Mouse (Mus musculus) urinary bladder, adult 2 months (tissue): ENCODE data around the gene Snap91. TPM values are rescaled to one million over a fixed set of nuclear protein-coding genes. Genes with fewer than 3 reads are reported as not detected.

Source experiments
- polyA plus RNA-seq: library from polyadenylated mRNA; depleted of rRNA; stranded (reverse); fragments of >200 nt; gene quantifications from 2 replicates; pipeline ENCODE4 v1.2.3, GENCODE M21; 2012; rRNA removed

Gene Snap91
- polyA plus RNA-seq, 1 experiment = 2.7 TPM

Other genes with a start within 250 kb of the Snap91 start
- gene Me1, start 184.7 kb downstream of the Snap91 start, polyA plus RNA-seq = 120 and 127 TPM in 2 replicates
- gene Prss35, start 137.0 kb downstream of the Snap91 start, polyA plus RNA-seq = 17.0 and 19.4 TPM in 2 replicates
- not detected in 2 replicates for gene Ripply2, start 134.9 kb upstream of the Snap91 start, polyA plus RNA-seq
- 29.3 and 34.4 TPM in 2 replicates for gene Cyb5r4, start 141.4 kb upstream of the Snap91 start, polyA plus RNA-seq